Mouse (Mus musculus) heart, postnatal 0 days (tissue): ENCODE results near the gene Lgi2. TPM values are rescaled to one million over a fixed set of nuclear protein-coding genes. Genes with fewer than 3 reads are reported as not detected.

Experiments
- ATAC-seq: fragments of 200-750 bp; cut with Nextera tagmentation; 2 replicates; pipeline ENCODE4 v1.8.0; 2017; ENCODE audit warnings: low read depth, moderate number of reproducible peaks, moderate library complexity; ENCODE audit not compliant: insufficient read depth
- DNase-seq: peaks from one replicate; pipeline ENCODE4 v3.0.0-alpha.2; 2016; ENCODE audit warnings: low spot score
- H3K27ac ChIP-seq: fragments of 300-500 bp; sonication (generic); 2 replicates; pipeline ENCODE4 v1.5.1; 2014; ENCODE audit warnings: low read depth, mild to moderate bottlenecking
- H3K27me3 ChIP-seq: fragments of 300-500 bp; sonication (generic); 2 replicates; pipeline ENCODE4 v1.6.1; 2014; ENCODE audit warnings: low read length, mixed read lengths; ENCODE audit not compliant: control insufficient read depth, insufficient read depth
- H3K36me3 ChIP-seq: fragments of 300-500 bp; sonication (generic); replicated peaks from 2 replicates; pipeline ENCODE4 v1.6.1; 2014; ENCODE audit warnings: low read length, mixed read lengths; ENCODE audit not compliant: control insufficient read depth, insufficient read depth
- H3K4me1 ChIP-seq: fragments of 300-500 bp; sonication (generic); 2 replicates; pipeline ENCODE4 v1.6.1; 2014; ENCODE audit warnings: antibody characterized with exemption; ENCODE audit not compliant: control insufficient read depth, insufficient read depth
- H3K4me2 ChIP-seq: fragments of 300-500 bp; sonication (generic); 2 replicates; pipeline ENCODE4 v1.6.1; 2014; ENCODE audit warnings: low read depth, mild to moderate bottlenecking, low read length, moderate library complexity
- H3K4me3 ChIP-seq: fragments of 300-500 bp; sonication (generic); 2 replicates; pipeline ENCODE4 v1.5.1; 2014; ENCODE audit warnings: low read depth, low read length
- H3K9ac ChIP-seq: fragments of 300-500 bp; sonication (generic); replicated peaks from 2 replicates; pipeline ENCODE4 v1.6.1; 2014; ENCODE audit warnings: low read depth, low read length, mixed read lengths
- H3K9me3 ChIP-seq: fragments of 300-500 bp; sonication (generic); replicated peaks from 2 replicates; pipeline ENCODE4 v1.6.1; 2016; ENCODE audit warnings: low read length; ENCODE audit not compliant: control insufficient read depth
- CTCF ChIP-seq: IDR thresholded peaks from 2 replicates; pipeline ENCODE4 v1.5.1; 2016; ENCODE audit warnings: antibody characterized with exemption, control low read depth, low read depth
- EP300 ChIP-seq: IDR thresholded peaks from 2 replicates; pipeline ENCODE4 v1.6.1; 2016; ENCODE audit warnings: antibody characterized with exemption, low read depth
- WGBS: fragments of 180-500 bp; shearing (Covaris S2); extraction: QIAGEN DNeasy Blood & Tissue Kit; methylation state at CpG from one replicate; pipeline ENCODE4 v1.1.7; 2014; 5-methylcytosine and 5-hydroxymethylcytosine counted together
- polyA plus RNA-seq: library from polyadenylated mRNA; unstranded; fragments of >200 nt; fragmentation: Nextera tagmentation; extraction: Ambion mirVana; gene quantifications from 2 replicates; pipeline ENCODE4 v1.2.1, GENCODE M21; 2015
- total RNA-seq: library from RNA; depleted of rRNA; stranded (reverse); fragments of >200 nt; gene quantifications from 2 replicates; pipeline ENCODE4 v1.2.3, GENCODE M21; 2014; ENCODE audit warnings: low replicate concordance

Lgi2 gene
- total and polyA plus RNA-seq, 2 experiments from 2014 or later: 0.63 to 0.88 TPM

- no peaks in the 10 kb centered on the region for H3K36me3 ChIP-seq
- no peak overlapping the region for H3K4me2 ChIP-seq
- peak overlapping the region; percentile 91 for H3K27ac ChIP-seq
- H3K27me3 ChIP-seq: no peaks in the 10 kb centered on the region
- TF ChIP-seq EP300: peak; percentile 18; the same call in 1 of the 2 replicates
- TF ChIP-seq CTCF: no peak
- ATAC-seq: peak; percentile 88
- H3K4me1 ChIP-seq: peaks cover 7% of the 10 kb centered on the region
- H3K9ac ChIP-seq: no peak overlapping the region
- DNase-seq: peak; percentile 76
- 33% methylated on average over 6 of the region's 6 CpGs for WGBS
- no peaks in the 10 kb centered on the region for H3K9me3 ChIP-seq
- no peak overlapping the region for H3K4me3 ChIP-seq
Observed at GRCm38 (mm10) chr5:52509416-52509815, 56.8 kb downstream of the Lgi2 start.

GRCm38 (mm10) chr5:52504666-52505065, 61.6 kb downstream of the Lgi2 start:
- Histone ChIP-seq H3K9ac (no peak overlapping the region), H3K36me3 (no peaks in the 10 kb centered on the region), H3K27me3 (no peaks in the 10 kb centered on the region), H3K27ac (no peak overlapping the region), H3K4me2 (no peak overlapping the region), H3K9me3 (no peaks in the 10 kb centered on the region), H3K4me3 (no peak overlapping the region), H3K4me1 (peaks cover under 1% of the 10 kb centered on the region; the same call in 1 of the 2 replicates)
- ATAC-seq (no peak), DNase-seq (no peak)
- WGBS: 78% methylated on average over 13 of the region's 13 CpGs
- no peak for TF ChIP-seq CTCF
- no peak for TF ChIP-seq EP300

GRCm38 (mm10) chr5:52504148-52504547, 62.1 kb downstream of the Lgi2 start:
- H3K4me3 ChIP-seq: no peak overlapping the region
- H3K9me3 ChIP-seq: no peaks in the 10 kb centered on the region
- H3K4me2 ChIP-seq: no peak overlapping the region
- no peaks in the 10 kb centered on the region for H3K36me3 ChIP-seq
- DNase-seq (no peak), ATAC-seq (no peak)
- no peak overlapping the region for H3K9ac ChIP-seq
- no peak overlapping the region for H3K27ac ChIP-seq
- H3K4me1 ChIP-seq: no peaks in the 10 kb centered on the region
- no peak for TF ChIP-seq CTCF
- no peak for TF ChIP-seq EP300
- WGBS: 73% methylated on average over 11 of the region's 11 CpGs
- H3K27me3 ChIP-seq: no peaks in the 10 kb centered on the region

GRCm38 (mm10) chr5:52495671-52496070, 70.6 kb downstream of the Lgi2 start:
- H3K4me3 ChIP-seq: no peak overlapping the region
- H3K4me1 ChIP-seq: no peaks in the 10 kb centered on the region
- no peak overlapping the region for H3K4me2 ChIP-seq
- no peak for ATAC-seq
- no peak overlapping the region for H3K9ac ChIP-seq
- H3K27me3 ChIP-seq: no peaks in the 10 kb centered on the region
- WGBS: 75% methylated on average over 11 of the region's 14 CpGs
- no peak overlapping the region for H3K27ac ChIP-seq
- no peak for DNase-seq
- no peaks in the 10 kb centered on the region for H3K36me3 ChIP-seq
- no peak for TF ChIP-seq CTCF
- TF ChIP-seq EP300: no peak
- H3K9me3 ChIP-seq: no peaks in the 10 kb centered on the region

DNA sequence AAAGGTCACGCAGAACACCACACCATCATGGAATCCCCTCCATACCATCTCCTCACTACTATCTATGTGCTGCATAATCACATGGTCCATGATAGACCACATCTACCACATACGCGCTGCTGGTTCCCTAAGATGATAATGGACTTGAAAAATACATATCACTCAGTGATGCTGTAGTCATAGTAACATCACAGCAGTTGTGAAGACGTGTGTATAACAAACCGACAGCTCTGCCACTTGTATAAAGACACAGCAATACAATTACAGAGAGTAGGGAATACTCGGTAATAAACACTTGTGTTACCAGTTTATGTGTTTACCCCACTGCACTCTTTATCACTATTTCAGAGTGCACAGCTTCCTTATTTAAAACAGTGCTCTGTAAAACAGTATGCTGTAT, 74.8 kb downstream of the Lgi2 start:
- H3K36me3 ChIP-seq: no peaks in the 10 kb centered on the region
- H3K27me3 ChIP-seq: no peaks in the 10 kb centered on the region
- H3K4me1 ChIP-seq: no peaks in the 10 kb centered on the region
- H3K27ac ChIP-seq: no peak overlapping the region
- DNase-seq (no peak), ATAC-seq (no peak)
- no peak overlapping the region for H3K4me2 ChIP-seq
- no peak overlapping the region for H3K4me3 ChIP-seq
- no peaks in the 10 kb centered on the region for H3K9me3 ChIP-seq
- H3K9ac ChIP-seq: no peak overlapping the region
- no peak for TF ChIP-seq CTCF
- no peak for TF ChIP-seq EP300
- WGBS: 79% methylated on average over 6 of the region's 6 CpGs
